Mouse (Mus musculus) liver, embryonic 16.5 days (tissue): ENCODE measurements around the gene C330021F23Rik. TPM values are rescaled to one million over a fixed set of nuclear protein-coding genes. Genes with fewer than 3 reads are reported as not detected.

Experiments
- ATAC-seq: fragments of 200-750 bp; cut with Nextera tagmentation; 2 replicates; pipeline ENCODE4 v1.8.0; 2017; ENCODE audit warnings: low read depth, mild to moderate bottlenecking, moderate number of reproducible peaks, moderate library complexity
- H3K27ac ChIP-seq: fragments of 300-500 bp; sonication (generic); 2 replicates; pipeline ENCODE4 v1.5.1; 2014; ENCODE audit warnings: mild to moderate bottlenecking, low read length
- H3K27me3 ChIP-seq: fragments of 300-500 bp; sonication (generic); 2 replicates; pipeline ENCODE4 v1.6.1; 2014; ENCODE audit warnings: low read depth, low read length, mixed read lengths; ENCODE audit not compliant: control insufficient read depth, insufficient read depth
- H3K36me3 ChIP-seq: fragments of 300-500 bp; sonication (generic); 2 replicates; pipeline ENCODE4 v1.6.1; 2014; ENCODE audit warnings: mild to moderate bottlenecking; ENCODE audit not compliant: control insufficient read depth, insufficient read depth
- H3K4me1 ChIP-seq: fragments of 300-500 bp; sonication (generic); 2 replicates; pipeline ENCODE4 v1.6.1; 2014; ENCODE audit warnings: low read depth, low read length, mixed read lengths; ENCODE audit not compliant: control insufficient read depth
- H3K4me2 ChIP-seq: fragments of 300-500 bp; sonication (generic); 2 replicates; pipeline ENCODE4 v1.6.1; 2014; ENCODE audit warnings: low read depth, low read length, mixed read lengths
- H3K4me3 ChIP-seq: fragments of 300-500 bp; sonication (generic); 2 replicates; pipeline ENCODE4 v1.5.1; 2014; ENCODE audit warnings: low read depth, mild to moderate bottlenecking, low read length
- H3K9ac ChIP-seq: fragments of 300-500 bp; sonication (generic); 2 replicates; pipeline ENCODE4 v1.6.1; 2014; ENCODE audit warnings: low read depth, low read length
- H3K9me3 ChIP-seq: fragments of 300-500 bp; sonication (generic); replicated peaks from 2 replicates; pipeline ENCODE4 v1.6.1; 2016; ENCODE audit warnings: low read length; ENCODE audit not compliant: control insufficient read depth
- WGBS: fragments of 180-500 bp; shearing (Covaris S2); extraction: QIAGEN DNeasy Blood & Tissue Kit; methylation state at CpG from one replicate; pipeline ENCODE4 v1.1.7; 2014; ENCODE audit not compliant: insufficient replicate concordance; 5-methylcytosine and 5-hydroxymethylcytosine counted together
- polyA plus RNA-seq: library from polyadenylated mRNA; unstranded; fragments of >200 nt; fragmentation: Nextera tagmentation; extraction: Ambion mirVana; gene quantifications from 2 replicates; pipeline ENCODE4 v1.2.1, GENCODE M21; 2015

C330021F23Rik gene
- polyA plus RNA-seq, 1 experiment from 2014 or later = 4.8 TPM

GRCm38 (mm10) chr8:3540076-3540475 lies 27.7 kb upstream of the C330021F23Rik start:
- no peak overlapping the region for H3K4me3 ChIP-seq
- H3K36me3 ChIP-seq = peaks cover 17% of the 10 kb centered on the region
- H3K27me3 ChIP-seq = no peaks in the 10 kb centered on the region
- H3K9ac ChIP-seq = no peak overlapping the region
- H3K4me1 ChIP-seq = peaks cover 12% of the 10 kb centered on the region
- H3K4me2 ChIP-seq = no peak overlapping the region
- no peak for ATAC-seq
- H3K27ac ChIP-seq = no peak overlapping the region
- no peaks in the 10 kb centered on the region for H3K9me3 ChIP-seq
- 77% methylated on average over 4 of the region's 4 CpGs for WGBS

GRCm38 (mm10) chr8:3546511-3546910 lies 21.3 kb upstream of the C330021F23Rik start:
- 79% methylated on average over 2 of the region's 2 CpGs for WGBS
- H3K9me3 ChIP-seq = no peaks in the 10 kb centered on the region
- H3K9ac ChIP-seq = no peak overlapping the region
- H3K36me3 ChIP-seq = peaks cover 10% of the 10 kb centered on the region
- no peak overlapping the region for H3K4me2 ChIP-seq
- no peaks in the 10 kb centered on the region for H3K4me1 ChIP-seq
- H3K27ac ChIP-seq = no peak overlapping the region
- H3K27me3 ChIP-seq = no peaks in the 10 kb centered on the region
- no peak for ATAC-seq
- H3K4me3 ChIP-seq = no peak overlapping the region

- Histone ChIP-seq H3K4me2 (no peak overlapping the region), H3K4me1 (no peaks in the 10 kb centered on the region), H3K9me3 (0 out of 2 replicates have a peak, but pooled peaks cover 3% of the 10 kb centered on the region), H3K27ac (no peak overlapping the region), H3K36me3 (no peaks in the 10 kb centered on the region), H3K9ac (no peak overlapping the region), H3K27me3 (no peaks in the 10 kb centered on the region), H3K4me3 (no peak overlapping the region)
- ATAC-seq = no peak
- WGBS = 74% methylated on average over 1 of the region's 1 CpGs
Measured at GRCm38 (mm10) chr8:3552240-3552639, 15.6 kb upstream of the C330021F23Rik start.

DNA sequence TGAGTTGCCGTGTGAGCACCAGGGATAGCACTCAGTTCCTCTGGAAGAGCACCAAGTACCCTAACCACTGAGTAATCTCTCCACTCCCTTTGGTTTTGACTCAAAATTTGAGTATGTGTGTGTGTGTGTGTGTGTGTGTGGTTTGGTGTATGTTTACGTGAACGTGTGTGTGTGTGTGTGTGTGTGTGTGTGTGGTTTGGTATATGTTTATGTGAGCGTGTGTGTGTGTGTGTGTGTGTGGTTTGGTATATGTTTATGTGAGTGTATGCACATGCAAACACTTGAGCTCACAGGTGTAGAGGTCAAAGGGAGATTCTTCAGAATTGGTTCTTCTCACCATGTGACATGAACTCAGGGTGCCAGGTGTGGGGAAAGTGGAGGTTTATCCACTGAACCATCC lies 11.7 kb upstream of the C330021F23Rik start:
- Histone ChIP-seq H3K9me3 (0 out of 2 replicates have a peak, but pooled peaks cover 3% of the 10 kb centered on the region), H3K9ac (no peak overlapping the region), H3K36me3 (no peaks in the 10 kb centered on the region), H3K27me3 (no peaks in the 10 kb centered on the region), H3K4me2 (no peak overlapping the region), H3K27ac (no peak overlapping the region), H3K4me3 (no peak overlapping the region), H3K4me1 (no peaks in the 10 kb centered on the region)
- peak; percentile 77 for ATAC-seq
- WGBS = 49% methylated on average over 4 of the region's 4 CpGs

DNA sequence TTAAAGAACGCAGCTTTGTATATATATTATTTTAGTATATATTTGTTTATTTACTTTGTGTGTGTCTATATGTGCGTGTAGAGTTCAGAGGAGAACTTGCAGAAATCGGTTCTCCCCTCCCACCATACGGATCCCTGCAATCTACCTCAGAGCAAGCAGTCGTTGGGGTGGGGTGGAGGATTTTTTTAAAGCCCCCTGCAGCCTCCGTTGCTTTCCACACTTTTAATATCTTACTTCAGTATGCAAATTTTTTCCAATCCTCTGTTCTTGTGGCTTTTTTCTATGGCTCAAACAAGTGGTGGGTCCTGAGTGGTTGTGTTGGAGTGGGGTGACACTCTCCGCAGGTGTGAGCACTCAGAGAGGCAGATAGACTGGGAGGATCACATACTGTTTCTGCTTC lies 588 bp downstream of the C330021F23Rik start:
- H3K9ac ChIP-seq = no peak overlapping the region
- peak overlapping the region; percentile 41 for H3K4me3 ChIP-seq
- peak overlapping the region; percentile 36; the same call in 1 of the 2 replicates for H3K4me2 ChIP-seq
- peaks cover 6% of the 10 kb centered on the region for H3K4me1 ChIP-seq
- peak overlapping the region; percentile 43; the same call in 1 of the 2 replicates for H3K27ac ChIP-seq
- peak; percentile 65 for ATAC-seq
- no peaks in the 10 kb centered on the region for H3K36me3 ChIP-seq
- no peaks in the 10 kb centered on the region for H3K9me3 ChIP-seq
- no peaks in the 10 kb centered on the region for H3K27me3 ChIP-seq
- 20% methylated on average over 7 of the region's 7 CpGs for WGBS

DNA sequence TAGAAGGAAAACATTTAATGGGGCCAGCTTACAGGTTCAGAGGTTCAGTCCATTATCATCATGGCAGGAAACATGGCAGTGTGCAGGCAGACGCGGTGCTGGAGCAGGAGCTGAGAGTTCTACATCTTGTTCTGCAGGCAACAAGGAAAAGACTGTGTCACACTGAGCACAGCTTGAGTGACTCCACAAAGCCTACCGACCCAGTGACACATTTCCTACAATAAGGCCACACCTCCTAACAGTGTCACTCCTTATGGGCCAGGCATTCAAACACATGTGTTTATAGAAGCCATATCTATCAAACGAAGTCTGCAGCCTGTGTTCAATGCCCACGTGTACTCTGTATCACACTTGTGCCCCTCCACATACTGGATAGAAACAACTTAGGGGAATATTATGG lies 2.0 kb downstream of the C330021F23Rik start:
- no peak overlapping the region for H3K4me3 ChIP-seq
- 67% methylated on average over 5 of the region's 5 CpGs for WGBS
- H3K36me3 ChIP-seq = no peaks in the 10 kb centered on the region
- H3K9me3 ChIP-seq = no peaks in the 10 kb centered on the region
- H3K9ac ChIP-seq = no peak overlapping the region
- peaks cover 6% of the 10 kb centered on the region for H3K4me1 ChIP-seq
- no peak overlapping the region for H3K27ac ChIP-seq
- no peaks in the 10 kb centered on the region for H3K27me3 ChIP-seq
- no peak for ATAC-seq
- H3K4me2 ChIP-seq = no peak overlapping the region

DNA sequence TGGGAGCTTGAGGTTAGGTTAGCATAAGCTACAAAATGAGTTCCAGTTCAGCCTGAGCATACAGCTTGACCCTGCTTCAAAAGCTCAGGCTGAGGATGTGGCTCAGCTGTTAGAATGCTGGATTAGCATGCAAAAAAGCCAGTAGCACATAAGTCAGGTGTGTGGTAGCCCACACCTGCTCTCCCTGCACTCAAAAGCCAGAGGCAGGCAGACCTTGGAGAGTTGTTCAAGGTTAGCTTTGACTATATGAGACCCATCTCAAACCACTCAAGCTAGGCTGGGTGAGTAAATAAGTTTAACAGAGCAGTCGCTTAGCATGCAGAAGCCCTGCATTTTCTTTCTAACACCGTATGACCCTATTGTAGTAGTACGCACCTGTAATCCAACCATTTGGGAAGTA lies 6.8 kb downstream of the C330021F23Rik start:
- no peak for ATAC-seq
- H3K9ac ChIP-seq = no peak overlapping the region
- no peaks in the 10 kb centered on the region for H3K9me3 ChIP-seq
- no peak overlapping the region for H3K27ac ChIP-seq
- no peak overlapping the region for H3K4me3 ChIP-seq
- H3K4me2 ChIP-seq = no peak overlapping the region
- H3K36me3 ChIP-seq = no peaks in the 10 kb centered on the region
- H3K27me3 ChIP-seq = no peaks in the 10 kb centered on the region
- 69% methylated on average over 3 of the region's 3 CpGs for WGBS
- no peaks in the 10 kb centered on the region for H3K4me1 ChIP-seq

DNA sequence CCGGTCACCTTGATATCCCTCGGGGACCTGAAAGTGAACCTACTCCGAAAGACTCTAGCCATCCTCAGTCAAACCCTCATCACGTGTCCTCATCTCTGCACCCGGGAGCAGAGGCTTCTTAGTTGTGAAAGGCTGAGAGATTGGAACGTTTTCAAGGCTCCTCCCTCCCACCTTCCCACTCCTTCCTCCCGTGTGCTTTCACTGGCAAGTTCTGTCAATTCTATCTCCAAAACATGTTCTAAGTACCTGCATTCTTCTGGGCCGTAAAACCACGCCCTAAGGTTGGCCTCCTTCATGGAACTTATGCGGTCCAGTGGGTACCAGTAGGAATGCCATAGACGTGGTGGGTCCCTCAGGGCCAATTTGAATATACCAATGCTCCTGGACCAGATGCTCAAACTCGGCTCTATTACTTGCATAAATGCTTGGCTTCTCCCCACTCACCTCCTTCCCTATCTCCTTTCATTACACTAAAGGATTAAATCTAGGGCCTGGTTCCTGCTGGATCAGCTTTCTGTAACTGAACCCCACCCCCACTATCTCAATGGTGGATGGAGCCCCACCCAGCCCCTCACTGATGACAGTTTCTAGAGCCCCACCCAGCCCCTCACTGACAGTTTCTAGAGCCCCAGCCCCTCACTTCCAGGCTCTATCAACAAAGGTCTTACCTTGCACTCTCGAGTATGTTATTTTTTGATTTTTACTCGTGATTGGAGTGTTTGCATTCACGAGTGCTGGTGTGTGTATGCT lies 8.6 kb downstream of the C330021F23Rik start:
- Histone ChIP-seq H3K36me3 (no peaks in the 10 kb centered on the region), H3K9ac (no peak overlapping the region), H3K4me2 (no peak overlapping the region), H3K27ac (no peak overlapping the region), H3K9me3 (no peaks in the 10 kb centered on the region), H3K27me3 (no peaks in the 10 kb centered on the region), H3K4me3 (no peak overlapping the region), H3K4me1 (no peaks in the 10 kb centered on the region)
- 58% methylated on average over 15 of the region's 15 CpGs for WGBS
- no peak for ATAC-seq
